Mouse (Mus musculus): ENCODE measurements at regions not wholly inside any gene's neighbourhood (a gene's known extent, or its start where the extent isn't known, plus 50 kb on each side); places are given as distances from the start of the nearest gene placed in this dataset.
A peak's percentile ranks its signal among the peaks of the same experiment; 100 is the strongest.

- Histone ChIP-seq H3K4me3 (ENCODE audit: low read length) (no peak overlapping the region), H3K9ac (replicated peaks; ENCODE audit: low read length) (no peak overlapping the region), H3K27ac (no peak overlapping the region), H3K27me3 (ENCODE audit: insufficient read depth, low read length) (no peaks in the 10 kb centered on the region), H3K4me1 (ENCODE audit: insufficient read depth, low read length) (no peaks in the 10 kb centered on the region), H3K4me2 (ENCODE audit: low read depth, low read length) (no peak overlapping the region), H3K9me3 (ENCODE audit: low read length) (no peaks in the 10 kb centered on the region), H3K36me3 (ENCODE audit: insufficient read depth, low read length) (no peaks in the 10 kb centered on the region)
- no peak for TF ChIP-seq CTCF (IDR thresholded peaks at IDR 0.05; ENCODE audit: low read depth)
- WGBS, result 67% methylated on average over 5 of the region's 5 CpGs
- DNase-seq (ENCODE audit: low spot score) (no peak), ATAC-seq (no peak)
Observed at GRCm38 (mm10) chr14:46067102-46067801, 312.0 kb upstream of the Gm15217 start.

- Histone ChIP-seq H3K36me3 (ENCODE audit: insufficient read depth, low read length) (no peaks in the 10 kb centered on the region), H3K9ac (replicated peaks; ENCODE audit: low read length) (no peak overlapping the region), H3K4me2 (ENCODE audit: low read depth, low read length) (no peak overlapping the region), H3K9me3 (ENCODE audit: low read length) (no peaks in the 10 kb centered on the region), H3K27ac (no peak overlapping the region), H3K27me3 (ENCODE audit: insufficient read depth, low read length) (no peaks in the 10 kb centered on the region), H3K4me1 (ENCODE audit: insufficient read depth, low read length) (no peaks in the 10 kb centered on the region), H3K4me3 (ENCODE audit: low read length) (no peak overlapping the region)
- DNase-seq (ENCODE audit: low spot score) (no peak), ATAC-seq (no peak)
- WGBS, result 93% methylated on average over 5 of the region's 5 CpGs
- TF ChIP-seq CTCF (IDR thresholded peaks at IDR 0.05; ENCODE audit: low read depth), result no peak
Observed at GRCm38 (mm10) chr14:46071244-46071643, 308.0 kb upstream of the Gm15217 start.

GRCm38 (mm10) chr14:46076738-46077137 is 302.5 kb upstream of the Gm15217 start:
- no peak overlapping the region for H3K9ac ChIP-seq (replicated peaks; ENCODE audit: low read length)
- H3K36me3 ChIP-seq (ENCODE audit: insufficient read depth, low read length), result no peaks in the 10 kb centered on the region
- no peak for ATAC-seq
- H3K4me3 ChIP-seq (ENCODE audit: low read length), result no peak overlapping the region
- H3K4me2 ChIP-seq (ENCODE audit: low read depth, low read length), result no peak overlapping the region
- no peak for DNase-seq (ENCODE audit: low spot score)
- no peaks in the 10 kb centered on the region for H3K9me3 ChIP-seq (ENCODE audit: low read length)
- H3K27ac ChIP-seq, result no peak overlapping the region
- no peaks in the 10 kb centered on the region for H3K27me3 ChIP-seq (ENCODE audit: insufficient read depth, low read length)
- H3K4me1 ChIP-seq (ENCODE audit: insufficient read depth, low read length), result no peaks in the 10 kb centered on the region
- TF ChIP-seq CTCF (IDR thresholded peaks at IDR 0.05; ENCODE audit: low read depth), result peak; percentile 44
- 87% methylated on average over 2 of the region's 2 CpGs for WGBS

GRCm38 (mm10) chr14:46077406-46078131 is 301.6 kb upstream of the Gm15217 start:
- WGBS, result 75% methylated on average over 11 of the region's 11 CpGs
- DNase-seq (ENCODE audit: low spot score), result peak; percentile 39

GRCm38 (mm10) chr14:46082646-46083045 is 296.6 kb upstream of the Gm15217 start:
- Histone ChIP-seq H3K4me1 (ENCODE audit: insufficient read depth, low read length) (no peaks in the 10 kb centered on the region), H3K9me3 (ENCODE audit: low read length) (no peaks in the 10 kb centered on the region), H3K27ac (no peak overlapping the region), H3K4me2 (ENCODE audit: low read depth, low read length) (no peak overlapping the region), H3K36me3 (ENCODE audit: insufficient read depth, low read length) (no peaks in the 10 kb centered on the region), H3K9ac (replicated peaks; ENCODE audit: low read length) (no peak overlapping the region), H3K27me3 (ENCODE audit: insufficient read depth, low read length) (no peaks in the 10 kb centered on the region), H3K4me3 (ENCODE audit: low read length) (no peak overlapping the region)
- no peak for TF ChIP-seq CTCF (IDR thresholded peaks at IDR 0.05; ENCODE audit: low read depth)
- no peak for DNase-seq (ENCODE audit: low spot score)
- no peak for ATAC-seq
- WGBS, result 83% methylated on average over 5 of the region's 5 CpGs

More at GRCm38 (mm10) chr14:46077406-46078131, 301.6 kb upstream of the Gm15217 start:
- Histone ChIP-seq H3K9me3 (ENCODE audit: low read length) (no peaks in the 10 kb centered on the region), H3K9ac (replicated peaks; ENCODE audit: low read length) (no peak overlapping the region), H3K27me3 (ENCODE audit: insufficient read depth, low read length) (no peaks in the 10 kb centered on the region), H3K4me2 (ENCODE audit: low read depth, low read length) (no peak overlapping the region), H3K4me3 (ENCODE audit: low read length) (no peak overlapping the region), H3K4me1 (ENCODE audit: insufficient read depth, low read length) (no peaks in the 10 kb centered on the region), H3K27ac (no peak overlapping the region), H3K36me3 (ENCODE audit: insufficient read depth, low read length) (no peaks in the 10 kb centered on the region)
- peak; percentile 21; the same call in 1 of the 2 replicates for ATAC-seq
- TF ChIP-seq CTCF (IDR thresholded peaks at IDR 0.05; ENCODE audit: low read depth), result no peak

- peak; percentile 19 for DNase-seq (ENCODE audit: low spot score)
- TF ChIP-seq CTCF (IDR thresholded peaks at IDR 0.05; ENCODE audit: low read depth), result no peak
- Histone ChIP-seq H3K9ac (replicated peaks; ENCODE audit: low read length) (no peak overlapping the region), H3K4me3 (ENCODE audit: low read length) (no peak overlapping the region), H3K9me3 (ENCODE audit: low read length) (no peaks in the 10 kb centered on the region), H3K27ac (no peak overlapping the region), H3K4me2 (ENCODE audit: low read depth, low read length) (no peak overlapping the region), H3K27me3 (ENCODE audit: insufficient read depth, low read length) (no peaks in the 10 kb centered on the region), H3K4me1 (ENCODE audit: insufficient read depth, low read length) (no peaks in the 10 kb centered on the region), H3K36me3 (ENCODE audit: insufficient read depth, low read length) (no peaks in the 10 kb centered on the region)
- no peak for ATAC-seq
- WGBS, result 64% methylated on average over 12 of the region's 12 CpGs
Observed at GRCm38 (mm10) chr14:46088968-46089691, 290.1 kb upstream of the Gm15217 start.

Data from hindbrain, postnatal 0 days (tissue).